Mouse (Mus musculus): ENCODE data around the gene Odc1.
A peak's percentile ranks its signal among the peaks of the same experiment; 100 is the strongest.

Gene Odc1

GRCm38 (mm10) chr12:17551208-17551995 is 6.8 kb downstream of the Odc1 start:
- no peak for DNase-seq (ENCODE audit: low read depth)

GRCm38 (mm10) chr12:17552420-17552819 is 7.8 kb downstream of the Odc1 start:
- DNase-seq (ENCODE audit: low read depth), result no peak

- no peak for DNase-seq (ENCODE audit: low read depth)
These were observed 8.4 kb downstream of the Odc1 start for GRCm38 (mm10) chr12:17552949-17553348.

- no peak for DNase-seq (ENCODE audit: low read depth)
These were observed 9.0 kb downstream of the Odc1 start for GRCm38 (mm10) chr12:17553627-17554026.

GRCm38 (mm10) chr12:17554200-17554951 is 9.8 kb downstream of the Odc1 start:
- DNase-seq (ENCODE audit: low read depth), result peak; percentile 91

- peak; percentile 69 for DNase-seq (ENCODE audit: low read depth)
These were observed 12.1 kb downstream of the Odc1 start for GRCm38 (mm10) chr12:17556430-17557343.

- no peak for DNase-seq (ENCODE audit: low read depth)
These were observed 12.9 kb downstream of the Odc1 start for GRCm38 (mm10) chr12:17557344-17557966.

- no peak for DNase-seq (ENCODE audit: low read depth)
These were observed 13.4 kb downstream of the Odc1 start for GRCm38 (mm10) chr12:17557967-17558345.

GRCm38 (mm10) chr12:17562396-17562795 is 17.8 kb downstream of the Odc1 start:
- no peak for DNase-seq (ENCODE audit: low read depth)

- DNase-seq (ENCODE audit: low read depth), result no peak
These were observed 20.9 kb downstream of the Odc1 start for GRCm38 (mm10) chr12:17565393-17566045.

- no peak for DNase-seq (ENCODE audit: low read depth)
These were observed 21.4 kb downstream of the Odc1 start for GRCm38 (mm10) chr12:17566046-17566408.

GRCm38 (mm10) chr12:17568564-17568963 is 24.0 kb downstream of the Odc1 start:
- peak; percentile 64 for DNase-seq (ENCODE audit: low read depth)

GRCm38 (mm10) chr12:17574591-17574990 is 30.0 kb downstream of the Odc1 start:
- DNase-seq (ENCODE audit: low read depth), result no peak

- DNase-seq (ENCODE audit: low read depth), result no peak
These were observed 30.7 kb downstream of the Odc1 start for GRCm38 (mm10) chr12:17575156-17575910.

- no peak for DNase-seq (ENCODE audit: low read depth)
These were observed 31.4 kb downstream of the Odc1 start for GRCm38 (mm10) chr12:17576041-17576440.

GRCm38 (mm10) chr12:17578601-17579000 is 34.0 kb downstream of the Odc1 start:
- no peak for DNase-seq (ENCODE audit: low read depth)

- DNase-seq (ENCODE audit: low read depth), result no peak
These were observed 36.4 kb downstream of the Odc1 start for GRCm38 (mm10) chr12:17581001-17581400.

GRCm38 (mm10) chr12:17582406-17582805 is 37.8 kb downstream of the Odc1 start:
- no peak for DNase-seq (ENCODE audit: low read depth)

GRCm38 (mm10) chr12:17583860-17584259 is 39.3 kb downstream of the Odc1 start:
- DNase-seq (ENCODE audit: low read depth), result no peak

- no peak for DNase-seq (ENCODE audit: low read depth)
These were observed 41.4 kb downstream of the Odc1 start for GRCm38 (mm10) chr12:17586011-17586410.

- no peak for DNase-seq (ENCODE audit: low read depth)
These were observed 43.8 kb downstream of the Odc1 start for GRCm38 (mm10) chr12:17588436-17588835.

Measured in naive thymus-derived CD4-positive, alpha-beta T cell, adult 2 months (primary cell).